Mouse (Mus musculus): Measurements from ENCODE around the gene Zkscan1. TPM values are rescaled to one million over a fixed set of nuclear protein-coding genes. Genes with fewer than 3 reads are reported as not detected.
"Not testable (repeated sequence)": the region's sequence is repeated elsewhere in the genome, so short reads cannot be mapped to it uniquely, and the experiment has no call there.

Gene Zkscan1
- 10 to 100 TPM; 10.8 to 11.2 TPM for total RNA-seq (2021)
- long read RNA-seq, experiment 1, full-length matches to known transcripts, result 1 of 1 reads
- long read RNA-seq, experiment 1, partial matches to known transcripts, result 0 of 1 reads
- long read RNA-seq, experiment 1, other reads (novel, unspliced or antisense), result 0 of 1 reads
- long read RNA-seq, experiment 2, full-length matches to known transcripts, result 3 of 3 reads
- long read RNA-seq, experiment 2, partial matches to known transcripts, result 0 of 3 reads
- long read RNA-seq, experiment 2, other reads (novel, unspliced or antisense), result 0 of 3 reads

- DNase-seq, result peak; percentile 75
- intact Hi-C loops (cut with DNase I; ENCODE audit: low total_unique reads), result no loop called here
Measured at GRCm38 (mm10) chr5:138084996-138085395, at the start of gene Zkscan1. TSS of gene Zkscan1 (plus strand) at chr5:138085084.

DNA sequence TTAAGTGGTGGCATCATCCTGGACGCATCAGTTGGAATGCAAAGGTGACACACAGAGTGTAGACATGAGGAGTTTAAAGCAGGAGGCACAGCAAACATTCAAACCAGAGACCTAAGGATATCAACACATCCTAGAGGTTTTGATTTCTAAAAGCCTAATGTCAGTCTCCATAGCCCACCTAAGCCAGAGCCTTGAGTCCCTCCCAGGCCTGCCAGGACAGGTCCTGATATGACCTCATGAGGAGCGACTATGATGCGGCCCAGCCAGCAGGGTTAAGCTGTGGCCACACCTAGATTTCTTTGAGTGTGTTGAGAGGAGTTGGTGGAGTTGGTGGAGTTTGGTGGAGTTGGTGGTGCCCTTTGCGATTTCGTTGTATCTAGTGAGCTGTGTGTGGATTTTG, 32.0 kb upstream of the Zkscan1 start, which contains the start of gene Smok3c:
TSS of gene Smok3c (plus strand) at position 301 of the 400 bp plus-strand sequence.
- intact Hi-C loops (cut with DNase I; ENCODE audit: low total_unique reads); DNase-seq: not testable (repeated sequence)

DNA sequence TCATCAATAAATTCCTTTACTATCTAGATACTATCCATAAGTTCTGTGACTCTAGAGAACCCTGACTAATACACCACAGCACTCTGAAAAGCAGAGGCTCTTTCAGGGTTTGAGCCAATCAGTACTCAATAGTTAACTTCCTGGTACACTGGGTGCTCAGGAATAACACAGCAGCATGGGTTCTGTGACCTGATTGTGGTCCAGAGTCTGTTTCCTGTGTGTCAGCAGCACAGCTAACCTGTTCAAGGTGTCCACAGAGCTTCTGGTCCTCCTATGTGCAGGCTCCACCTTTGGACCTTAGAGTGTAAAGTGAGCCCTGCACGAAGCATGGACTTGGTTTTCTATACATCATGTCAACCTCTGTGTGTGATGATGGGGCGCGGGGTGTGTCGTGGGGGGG, 11.1 kb upstream of the Zkscan1 start:
- no peak for DNase-seq
- intact Hi-C loops (cut with DNase I; ENCODE audit: low total_unique reads), result no loop called here

DNA sequence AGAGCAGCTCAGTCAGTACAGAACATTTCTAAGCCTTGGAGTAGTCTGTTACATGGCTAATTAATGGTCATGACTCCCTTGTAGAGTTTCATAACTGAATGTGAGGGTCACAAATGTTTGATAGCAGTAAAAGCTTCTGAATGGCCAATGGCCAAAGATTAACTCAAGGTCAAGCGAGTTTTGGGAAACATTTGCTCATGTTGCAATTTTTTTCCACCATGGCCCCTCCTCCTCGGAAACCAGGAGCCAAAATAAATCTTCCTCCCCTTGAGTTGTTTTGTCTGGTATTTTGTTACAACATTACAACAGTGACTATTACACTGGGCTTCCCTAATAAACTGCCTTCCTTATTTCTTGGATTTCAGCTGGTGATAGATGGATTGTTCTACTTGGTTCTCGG, 9.2 kb upstream of the Zkscan1 start:
- intact Hi-C loops (cut with DNase I; ENCODE audit: low total_unique reads), result no loop called here
- no peak for DNase-seq

GRCm38 (mm10) chr5:138076148-138076547, 8.7 kb upstream of the Zkscan1 start:
- no peak for DNase-seq
- intact Hi-C loops (cut with DNase I; ENCODE audit: low total_unique reads), result no loop called here

DNA sequence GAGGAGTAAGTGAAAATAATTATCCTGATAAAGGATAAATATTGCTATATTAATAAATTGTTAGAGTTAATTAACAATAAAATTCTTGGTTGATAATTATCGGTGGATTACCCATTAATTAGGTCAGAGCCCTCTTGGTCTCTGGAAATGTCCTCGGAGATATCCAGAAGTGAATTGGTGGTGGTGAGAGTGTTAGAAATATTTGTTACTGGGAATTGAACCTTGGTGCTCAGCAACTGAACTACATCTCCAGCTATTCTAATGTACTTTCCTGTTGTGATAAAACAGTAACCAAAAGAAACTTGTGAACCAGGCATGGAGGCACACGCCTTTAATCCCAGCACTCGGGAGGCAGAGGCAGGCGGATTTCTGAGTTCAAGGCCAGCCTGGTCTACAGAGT, 4.4 kb upstream of the Zkscan1 start:
- DNase-seq, result no peak
- intact Hi-C loops (cut with DNase I; ENCODE audit: low total_unique reads), result no loop called here

GRCm38 (mm10) chr5:138081446-138081845, 3.4 kb upstream of the Zkscan1 start:
- intact Hi-C loops (cut with DNase I; ENCODE audit: low total_unique reads), result no loop called here
- DNase-seq, result no peak

- no peak for DNase-seq
- intact Hi-C loops (cut with DNase I; ENCODE audit: low total_unique reads), result no loop called here
Measured at GRCm38 (mm10) chr5:138083318-138083900, 1.5 kb upstream of the Zkscan1 start.

- intact Hi-C loops (cut with DNase I; ENCODE audit: low total_unique reads), result no loop called here
- no peak for DNase-seq
Measured at GRCm38 (mm10) chr5:138083936-138084335, 948 bp upstream of the Zkscan1 start.

DNA sequence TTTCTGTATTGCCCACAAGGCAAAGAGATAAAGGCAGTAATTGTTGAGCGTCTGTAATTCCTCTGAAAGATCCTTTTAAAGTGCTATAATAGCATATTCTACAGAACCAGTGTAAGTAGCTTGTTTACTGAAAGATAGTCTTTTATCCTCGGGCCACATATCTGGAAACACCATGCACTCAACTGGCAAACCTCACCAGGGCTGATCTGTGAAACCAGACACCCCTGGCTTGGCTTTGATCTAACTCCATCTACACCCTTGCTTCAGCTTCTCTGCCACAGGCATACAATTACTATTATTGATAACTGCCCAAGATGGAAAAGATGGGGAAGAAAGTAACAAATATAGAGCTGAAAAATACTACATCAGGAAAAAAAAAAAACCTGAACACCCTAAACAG, 377 bp upstream of the Zkscan1 start:
- intact Hi-C loops (cut with DNase I; ENCODE audit: low total_unique reads), result no loop called here
- no peak for DNase-seq

DNA sequence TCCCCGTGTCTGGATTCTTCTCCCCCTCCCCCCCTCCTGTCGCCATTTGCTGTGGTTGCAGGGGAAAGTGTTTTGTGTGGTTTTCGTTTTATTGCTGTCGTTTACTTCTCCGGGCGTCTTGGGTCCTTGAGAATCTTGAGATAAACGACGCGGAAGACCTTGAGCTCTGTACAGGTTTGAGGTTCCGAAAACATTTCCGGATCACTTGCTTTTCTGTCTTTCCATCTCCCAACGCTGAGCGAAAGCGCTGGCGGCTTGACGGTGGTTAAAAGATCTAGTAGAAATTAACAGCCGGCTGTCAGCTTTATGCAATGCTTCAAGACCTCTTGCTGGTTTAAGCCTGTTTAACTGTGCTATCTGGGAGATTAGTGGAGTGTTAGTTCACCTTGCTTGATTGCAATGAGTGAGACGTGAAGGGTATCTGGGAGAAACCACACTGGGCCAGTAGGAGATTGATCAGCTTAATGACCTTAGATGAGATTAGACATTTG, 582 bp downstream of the Zkscan1 start:
- intact Hi-C loops (cut with DNase I; ENCODE audit: low total_unique reads), result no loop called here
- no peak for DNase-seq

DNA sequence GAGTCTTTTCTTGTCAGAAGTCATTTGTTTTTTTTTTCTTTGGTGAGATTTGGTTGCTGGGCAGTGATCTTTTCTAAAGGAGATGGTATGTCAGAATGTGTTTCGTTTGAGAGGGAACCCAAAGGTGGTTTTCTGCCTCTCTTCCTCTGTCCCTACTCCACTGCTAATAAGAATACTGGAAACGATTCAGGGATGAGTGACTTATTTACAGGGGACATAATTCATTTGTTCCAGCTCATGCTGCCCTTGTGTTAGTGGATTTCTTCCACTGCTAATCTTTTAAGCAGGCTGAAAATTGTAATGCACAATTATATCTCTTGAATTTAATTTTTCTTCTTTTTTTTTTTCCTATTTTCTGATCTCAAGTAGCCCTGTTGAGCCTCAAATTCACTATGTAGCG, 2.0 kb downstream of the Zkscan1 start:
- DNase-seq, result no peak
- intact Hi-C loops (cut with DNase I; ENCODE audit: low total_unique reads), result no loop called here

GRCm38 (mm10) chr5:138088366-138088765, 3.5 kb downstream of the Zkscan1 start:
- DNase-seq, result no peak
- intact Hi-C loops (cut with DNase I; ENCODE audit: low total_unique reads), result no loop called here

- intact Hi-C loops (cut with DNase I; ENCODE audit: low total_unique reads), result no loop called here
- DNase-seq, result no peak
Measured at GRCm38 (mm10) chr5:138089108-138089551, 4.2 kb downstream of the Zkscan1 start.

GRCm38 (mm10) chr5:138090271-138090670, 5.4 kb downstream of the Zkscan1 start:
- no peak for DNase-seq
- intact Hi-C loops (cut with DNase I; ENCODE audit: low total_unique reads), result no loop called here

DNA sequence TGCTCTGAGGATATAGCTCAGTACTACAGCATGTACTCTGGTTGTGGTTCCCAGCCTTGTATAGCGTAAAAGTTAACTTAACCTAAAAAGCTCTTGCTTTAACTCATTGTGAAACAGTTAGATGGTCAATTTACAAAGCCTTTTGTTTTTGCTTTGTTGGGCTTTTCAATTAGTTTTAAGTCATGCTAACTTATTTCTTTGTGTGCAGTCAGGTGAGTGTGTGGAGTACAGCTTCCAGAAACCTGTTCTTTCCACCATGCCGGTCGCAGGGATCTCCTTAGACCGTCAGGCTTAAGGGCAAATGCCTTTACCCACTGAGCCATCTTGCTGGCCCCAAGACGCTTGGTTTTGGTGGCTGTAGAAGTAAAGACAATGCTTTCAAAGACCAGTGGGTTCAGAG, 5.9 kb downstream of the Zkscan1 start:
- intact Hi-C loops (cut with DNase I; ENCODE audit: low total_unique reads), result no loop called here

GRCm38 (mm10) chr5:138092771-138093170, 7.9 kb downstream of the Zkscan1 start:
- intact Hi-C loops (cut with DNase I; ENCODE audit: low total_unique reads), result no loop called here
- no peak for DNase-seq

More for the DNA sequence above, 5.9 kb downstream of the Zkscan1 start:
- DNase-seq, result no peak

DNA sequence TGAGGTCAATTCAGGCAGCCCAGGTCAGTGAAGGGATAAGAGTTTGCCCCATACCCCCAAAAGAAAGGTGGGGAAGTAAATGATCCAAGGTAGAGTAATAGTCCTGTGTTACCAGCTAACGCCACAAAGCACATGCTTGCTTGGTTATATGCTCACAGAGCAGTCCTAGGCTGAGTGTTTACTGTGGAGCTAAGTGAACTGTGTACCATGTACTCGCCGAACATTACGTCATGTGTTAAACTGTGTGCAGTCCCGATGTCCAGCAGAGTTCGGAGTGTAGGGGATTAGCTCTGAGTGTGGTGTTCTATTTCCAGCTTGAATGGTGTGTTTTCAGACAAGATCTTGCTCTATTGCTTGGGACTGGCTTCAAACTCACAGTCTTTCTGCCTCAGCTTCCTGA, 9.6 kb downstream of the Zkscan1 start:
- DNase-seq, result no peak
- intact Hi-C loops (cut with DNase I; ENCODE audit: low total_unique reads), result no loop called here

DNA sequence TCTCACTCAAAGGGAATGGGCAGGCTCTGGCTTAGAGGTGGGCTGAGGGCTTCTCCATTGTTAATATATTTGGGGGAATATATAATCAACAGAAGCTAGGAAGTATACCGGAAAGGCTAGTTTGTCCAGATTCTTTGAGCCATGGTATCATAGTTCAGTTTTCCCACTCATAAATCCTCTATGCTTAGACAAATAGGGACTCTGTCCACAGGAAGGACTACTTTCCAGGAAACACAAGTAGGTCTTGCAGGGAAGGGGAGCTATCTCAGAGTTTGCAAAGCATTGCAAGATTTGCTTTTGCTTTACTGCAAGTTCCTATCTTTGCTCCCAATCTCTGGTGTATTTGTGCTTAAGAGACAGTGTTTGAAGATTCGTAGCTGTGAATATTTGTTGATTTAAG, 20.1 kb downstream of the Zkscan1 start:
- intact Hi-C loops (cut with DNase I; ENCODE audit: low total_unique reads), result no loop called here
- DNase-seq, result no peak

DNA sequence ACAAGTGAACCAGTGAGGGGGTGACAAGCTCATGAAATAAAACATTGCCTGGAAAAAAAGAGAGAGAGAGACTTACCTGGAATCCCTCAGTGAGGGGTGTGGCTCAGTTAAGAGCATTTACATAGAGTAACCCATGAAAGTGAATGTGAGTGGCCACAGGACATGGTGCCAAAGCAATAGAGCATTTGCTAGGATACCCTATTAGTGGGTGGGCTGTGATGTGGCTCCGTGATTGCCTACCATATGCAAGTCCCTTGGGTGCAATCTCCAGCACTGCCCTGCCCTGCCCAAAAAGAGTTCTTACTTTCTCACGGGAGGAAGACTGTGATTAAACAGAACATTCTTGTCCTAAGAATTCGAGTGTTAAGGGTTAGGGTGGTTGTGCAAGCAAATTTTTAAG, 22.2 kb downstream of the Zkscan1 start:
- no peak for DNase-seq
- intact Hi-C loops (cut with DNase I; ENCODE audit: low total_unique reads), result no loop called here

DNA sequence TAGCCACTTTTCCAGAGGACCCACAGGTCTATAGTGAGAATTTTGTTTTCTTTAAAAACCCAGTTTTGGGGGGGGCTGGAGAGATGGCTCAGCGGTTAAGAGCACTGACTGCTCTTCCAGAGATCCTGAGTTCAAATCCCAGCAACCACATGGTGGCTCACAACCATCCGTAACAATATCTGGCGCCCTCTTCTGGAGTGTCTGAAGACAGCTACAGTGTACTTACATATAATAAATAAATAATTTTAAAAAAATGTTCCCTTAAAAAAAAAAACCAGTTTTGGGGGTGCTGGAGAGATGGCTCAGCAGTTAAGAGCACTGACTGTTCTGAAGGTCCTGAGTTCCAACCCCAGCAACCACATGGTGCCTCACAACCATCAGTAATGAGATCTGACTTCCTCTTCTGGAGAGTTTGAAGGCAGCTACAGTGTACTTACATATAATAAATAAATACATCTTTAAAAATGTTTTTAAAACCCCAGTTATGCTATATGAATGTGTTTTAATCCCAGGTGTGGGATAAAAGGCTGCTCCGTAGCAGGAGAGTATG, 25.0 kb downstream of the Zkscan1 start:
- DNase-seq; intact Hi-C loops (cut with DNase I; ENCODE audit: low total_unique reads): not testable (repeated sequence)

All from gastrocnemius, postnatal 14 days (tissue).